Mouse (Mus musculus): ENCODE data around the gene Nlrc4. TPM values are rescaled to one million over a fixed set of nuclear protein-coding genes. Genes with fewer than 3 reads are reported as not detected.

Gene Nlrc4
- total and polyA plus RNA-seq, 3 experiments = 0.12 to 0.39 (median 0.27) TPM

- Histone ChIP-seq H3K4me3 (no peak overlapping the region), H3K27me3 (ENCODE audit: control insufficient read depth, insufficient read depth, low read length) (no peaks in the 10 kb centered on the region), H3K79me2 (replicated peaks; ENCODE audit: control insufficient read depth, insufficient read depth, low read length) (no peaks in the 10 kb centered on the region), H3K27ac (no peak overlapping the region), H3K36me3 (ENCODE audit: control insufficient read depth, insufficient read depth, low read length) (no peaks in the 10 kb centered on the region), H3K4me1 (ENCODE audit: control insufficient read depth, insufficient read depth, low read length) (no peaks in the 10 kb centered on the region), H3K9ac (ENCODE audit: low read depth, low read length) (no peak overlapping the region)
- WGBS = 52% methylated on average over 5 of the region's 5 CpGs
- DNase-seq = no peak
- TF ChIP-seq POLR2A (IDR thresholded peaks at IDR 0.05; ENCODE audit: insufficient read depth, low read depth, low read length) (no peak), CTCF (IDR thresholded peaks at IDR 0.05) (no peak), EP300 (IDR thresholded peaks at IDR 0.05; ENCODE audit: insufficient read depth, low read depth, low read length) (no peak)
- intact Hi-C loops (cut with DNase I) = no loop called here
Observed at GRCm38 (mm10) chr17:74440486-74440885, 18.5 kb downstream of the Nlrc4 start.

- Histone ChIP-seq H3K4me1 (ENCODE audit: control insufficient read depth, insufficient read depth, low read length) (no peaks in the 10 kb centered on the region), H3K9ac (ENCODE audit: low read depth, low read length) (no peak overlapping the region), H3K27me3 (ENCODE audit: control insufficient read depth, insufficient read depth, low read length) (no peaks in the 10 kb centered on the region), H3K4me3 (no peak overlapping the region), H3K79me2 (replicated peaks; ENCODE audit: control insufficient read depth, insufficient read depth, low read length) (no peaks in the 10 kb centered on the region), H3K27ac (no peak overlapping the region), H3K36me3 (ENCODE audit: control insufficient read depth, insufficient read depth, low read length) (no peaks in the 10 kb centered on the region)
- no peak for TF ChIP-seq CTCF (IDR thresholded peaks at IDR 0.05)
- TF ChIP-seq EP300 (IDR thresholded peaks at IDR 0.05; ENCODE audit: insufficient read depth, low read depth, low read length) = no peak
- no peak for TF ChIP-seq POLR2A (IDR thresholded peaks at IDR 0.05; ENCODE audit: insufficient read depth, low read depth, low read length)
- 82% methylated on average over 9 of the region's 9 CpGs for WGBS
- DNase-seq = no peak
- intact Hi-C loops (cut with DNase I) = no loop called here
Observed at GRCm38 (mm10) chr17:74437762-74438161, 21.2 kb downstream of the Nlrc4 start.

GRCm38 (mm10) chr17:74432631-74433030 lies 26.3 kb downstream of the Nlrc4 start:
- 58% methylated on average over 5 of the region's 5 CpGs for WGBS
- Histone ChIP-seq H3K4me3 (no peak overlapping the region), H3K27me3 (ENCODE audit: control insufficient read depth, insufficient read depth, low read length) (no peaks in the 10 kb centered on the region), H3K79me2 (replicated peaks; ENCODE audit: control insufficient read depth, insufficient read depth, low read length) (no peaks in the 10 kb centered on the region), H3K4me1 (ENCODE audit: control insufficient read depth, insufficient read depth, low read length) (peaks cover 4% of the 10 kb centered on the region; the same call in 1 of the 2 replicates), H3K9ac (ENCODE audit: low read depth, low read length) (no peak overlapping the region), H3K27ac (no peak overlapping the region), H3K36me3 (ENCODE audit: control insufficient read depth, insufficient read depth, low read length) (no peaks in the 10 kb centered on the region)
- intact Hi-C loops (cut with DNase I) = no loop called here
- peak in 1 of 2 experiments; percentile 10 for DNase-seq
- no peak for TF ChIP-seq POLR2A (IDR thresholded peaks at IDR 0.05; ENCODE audit: insufficient read depth, low read depth, low read length)
- TF ChIP-seq EP300 (IDR thresholded peaks at IDR 0.05; ENCODE audit: insufficient read depth, low read depth, low read length) = no peak
- no peak for TF ChIP-seq CTCF (IDR thresholded peaks at IDR 0.05)

DNA sequence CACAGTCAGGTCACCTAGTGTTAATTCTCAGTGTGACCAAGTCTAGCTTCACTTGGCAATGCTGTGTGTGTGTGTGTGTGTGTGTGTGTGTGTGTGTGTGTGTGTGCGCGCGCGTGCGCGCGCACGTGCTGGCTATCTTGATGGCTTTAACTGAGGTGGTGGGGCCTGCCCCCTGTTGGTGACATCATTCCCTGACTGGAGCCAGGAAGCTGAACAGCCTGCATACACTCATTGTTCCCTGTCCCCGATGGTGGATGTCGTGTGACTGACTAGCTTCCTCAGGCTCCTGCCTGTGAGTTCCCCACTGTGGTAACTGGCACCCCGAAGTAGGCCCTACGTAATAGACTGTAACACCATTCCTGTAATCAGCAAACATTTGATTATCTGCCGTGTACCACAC lies 27.5 kb downstream of the Nlrc4 start:
- DNase-seq = peak in 1 of 2 experiments; percentile 33
- H3K4me1 ChIP-seq (ENCODE audit: control insufficient read depth, insufficient read depth, low read length) = peaks cover 4% of the 10 kb centered on the region; the same call in 1 of the 2 replicates
- intact Hi-C loops (cut with DNase I) = no loop called here

DNA sequence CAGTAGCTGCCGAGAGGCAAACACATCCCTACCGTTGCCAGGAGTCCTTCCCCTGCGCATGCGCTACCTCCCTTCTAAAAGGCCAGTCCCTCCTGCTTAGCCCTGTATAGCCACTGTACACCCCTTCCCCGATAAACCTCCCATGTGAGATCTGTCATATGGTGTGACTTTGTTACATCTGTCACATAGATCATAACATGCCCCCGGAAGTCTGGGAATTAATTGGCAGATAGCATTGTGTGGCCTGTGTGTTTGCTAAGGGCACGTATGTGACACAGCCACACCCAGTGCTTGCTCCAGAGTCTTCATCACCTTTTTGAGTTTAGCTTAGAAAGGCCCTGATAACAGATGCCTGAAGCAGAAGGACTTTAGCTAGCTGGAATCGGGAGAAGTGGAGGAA lies 28.9 kb downstream of the Nlrc4 start:
- H3K27ac ChIP-seq = no peak overlapping the region
- H3K27me3 ChIP-seq (ENCODE audit: control insufficient read depth, insufficient read depth, low read length) = no peaks in the 10 kb centered on the region
- H3K79me2 ChIP-seq (replicated peaks; ENCODE audit: control insufficient read depth, insufficient read depth, low read length) = no peaks in the 10 kb centered on the region
- H3K9ac ChIP-seq (ENCODE audit: low read depth, low read length) = no peak overlapping the region
- H3K36me3 ChIP-seq (ENCODE audit: control insufficient read depth, insufficient read depth, low read length) = no peaks in the 10 kb centered on the region
- no peak overlapping the region for H3K4me3 ChIP-seq
- peaks cover 4% of the 10 kb centered on the region; the same call in 1 of the 2 replicates for H3K4me1 ChIP-seq (ENCODE audit: control insufficient read depth, insufficient read depth, low read length)
- no peak for DNase-seq
- WGBS = 68% methylated on average over 8 of the region's 8 CpGs
- intact Hi-C loops (cut with DNase I) = no loop called here
- TF ChIP-seq POLR2A (IDR thresholded peaks at IDR 0.05; ENCODE audit: insufficient read depth, low read depth, low read length) (no peak), CTCF (IDR thresholded peaks at IDR 0.05) (no peak), EP300 (IDR thresholded peaks at IDR 0.05; ENCODE audit: insufficient read depth, low read depth, low read length) (no peak)

More for the DNA sequence above, 27.5 kb downstream of the Nlrc4 start:
- no peaks in the 10 kb centered on the region for H3K27me3 ChIP-seq (ENCODE audit: control insufficient read depth, insufficient read depth, low read length)
- no peaks in the 10 kb centered on the region for H3K79me2 ChIP-seq (replicated peaks; ENCODE audit: control insufficient read depth, insufficient read depth, low read length)
- no peak overlapping the region for H3K27ac ChIP-seq
- no peak overlapping the region for H3K4me3 ChIP-seq
- H3K36me3 ChIP-seq (ENCODE audit: control insufficient read depth, insufficient read depth, low read length) = no peaks in the 10 kb centered on the region
- 67% methylated on average over 13 of the region's 13 CpGs for WGBS
- TF ChIP-seq EP300 (IDR thresholded peaks at IDR 0.05; ENCODE audit: insufficient read depth, low read depth, low read length) = no peak
- TF ChIP-seq CTCF (IDR thresholded peaks at IDR 0.05) = 0 out of 2 replicates have a peak, but pooled peaks have one; percentile 2
- no peak for TF ChIP-seq POLR2A (IDR thresholded peaks at IDR 0.05; ENCODE audit: insufficient read depth, low read depth, low read length)
- no peak overlapping the region for H3K9ac ChIP-seq (ENCODE audit: low read depth, low read length)

DNA sequence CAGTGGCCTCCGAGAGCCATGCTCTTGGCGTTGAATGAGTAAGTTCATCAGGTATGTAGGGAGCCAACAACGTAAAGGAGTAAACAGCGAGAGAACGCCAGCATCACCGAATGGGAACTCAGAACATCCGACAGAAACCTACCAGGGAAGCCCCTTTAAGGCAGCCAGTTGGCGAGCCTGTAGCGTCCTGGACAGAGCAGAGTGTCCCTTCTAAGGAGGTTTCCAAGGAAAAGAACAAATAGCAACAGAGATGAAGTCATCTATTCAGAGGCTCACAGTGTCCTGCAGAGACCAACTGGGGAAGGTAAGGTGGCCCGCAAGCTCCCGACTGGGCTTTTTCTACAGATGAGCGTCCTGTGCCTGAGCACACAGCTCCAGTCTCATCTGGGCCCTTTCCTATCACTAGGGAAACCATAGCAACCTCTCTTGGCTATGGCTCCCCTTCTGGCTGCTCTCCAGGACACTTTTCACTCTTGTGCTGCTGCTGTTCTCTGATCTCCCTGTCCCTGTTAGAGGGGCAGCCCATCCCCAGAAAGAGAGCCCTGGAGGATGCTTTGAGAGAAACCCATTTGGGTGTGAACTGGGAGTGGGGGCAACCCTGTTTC lies 34.4 kb downstream of the Nlrc4 start:
- 82% methylated on average over 12 of the region's 12 CpGs for WGBS
- no peaks in the 10 kb centered on the region for H3K36me3 ChIP-seq (ENCODE audit: control insufficient read depth, insufficient read depth, low read length)
- intact Hi-C loops (cut with DNase I) = no loop called here
- no peaks in the 10 kb centered on the region for H3K79me2 ChIP-seq (replicated peaks; ENCODE audit: control insufficient read depth, insufficient read depth, low read length)
- H3K9ac ChIP-seq (ENCODE audit: low read depth, low read length) = no peak overlapping the region
- H3K27me3 ChIP-seq (ENCODE audit: control insufficient read depth, insufficient read depth, low read length) = no peaks in the 10 kb centered on the region
- TF ChIP-seq CTCF (IDR thresholded peaks at IDR 0.05) (no peak), POLR2A (IDR thresholded peaks at IDR 0.05; ENCODE audit: insufficient read depth, low read depth, low read length) (no peak), EP300 (IDR thresholded peaks at IDR 0.05; ENCODE audit: insufficient read depth, low read depth, low read length) (no peak)
- no peaks in the 10 kb centered on the region for H3K4me1 ChIP-seq (ENCODE audit: control insufficient read depth, insufficient read depth, low read length)
- no peak overlapping the region for H3K4me3 ChIP-seq
- H3K27ac ChIP-seq = no peak overlapping the region
- DNase-seq = peak in 1 of 2 experiments; percentile 25

Data from heart, adult 2 months (tissue).